Mouse (Mus musculus) layer of hippocampus, postnatal 10 days (tissue): ENCODE results near the gene Cd247. TPM values are rescaled to one million over a fixed set of nuclear protein-coding genes. Genes with fewer than 3 reads are reported as not detected.

ENCODE experiments used
- DNase-seq, 2 experiments: peaks; one replicate each; pipeline ENCODE4 v3.0.0; 2021; ENCODE audit warnings: low spot score in 2 of 2
- total RNA-seq, 2 experiments: library from RNA; stranded (reverse); gene quantifications; 2 replicates each; pipeline ENCODE4 v1.2.3; 2021

Gene Cd247
- total RNA-seq, 2 experiments from 2014 or later: 0.20 to 0.25 TPM

DNA sequence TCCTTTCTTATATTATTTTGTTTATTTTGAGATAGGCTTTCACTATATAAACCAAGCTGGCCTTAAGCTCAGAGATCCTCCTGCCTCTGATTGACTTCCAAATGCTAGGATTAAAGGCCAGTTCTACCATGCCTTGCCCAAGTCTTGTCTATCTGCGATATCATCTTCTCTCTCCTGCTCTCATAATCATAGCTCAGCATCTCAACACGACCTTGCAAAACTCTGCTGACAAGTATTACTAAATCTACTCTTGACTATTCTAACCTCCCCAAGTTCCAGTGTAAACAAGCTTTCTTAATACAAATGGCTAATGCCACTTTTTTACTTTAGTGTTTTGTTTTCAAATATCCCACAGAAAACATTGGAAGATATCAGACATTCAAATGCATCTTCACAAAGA is 119.7 kb downstream of the Cd247 start:
- DNase-seq: no peak

DNA sequence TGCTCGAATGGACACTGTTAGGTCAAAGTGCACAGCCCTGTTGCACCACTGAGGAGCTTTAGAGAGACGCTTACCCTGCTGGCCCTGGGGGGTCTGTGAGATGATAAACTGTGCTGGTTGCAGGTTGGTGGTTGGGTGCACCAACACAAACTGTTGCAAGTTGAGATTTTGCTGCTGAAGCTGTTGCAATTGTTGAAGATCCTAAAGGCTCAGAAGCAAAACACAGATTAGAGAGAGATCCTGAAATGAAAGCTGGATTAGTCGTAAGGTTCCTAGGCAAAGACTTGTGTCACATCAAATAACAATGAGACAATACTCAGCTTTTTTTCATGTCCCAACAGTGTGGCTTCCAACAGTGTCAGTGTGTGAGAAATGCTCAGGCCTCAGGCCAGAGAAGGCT is 120.3 kb downstream of the Cd247 start:
- no peak for DNase-seq

DNA sequence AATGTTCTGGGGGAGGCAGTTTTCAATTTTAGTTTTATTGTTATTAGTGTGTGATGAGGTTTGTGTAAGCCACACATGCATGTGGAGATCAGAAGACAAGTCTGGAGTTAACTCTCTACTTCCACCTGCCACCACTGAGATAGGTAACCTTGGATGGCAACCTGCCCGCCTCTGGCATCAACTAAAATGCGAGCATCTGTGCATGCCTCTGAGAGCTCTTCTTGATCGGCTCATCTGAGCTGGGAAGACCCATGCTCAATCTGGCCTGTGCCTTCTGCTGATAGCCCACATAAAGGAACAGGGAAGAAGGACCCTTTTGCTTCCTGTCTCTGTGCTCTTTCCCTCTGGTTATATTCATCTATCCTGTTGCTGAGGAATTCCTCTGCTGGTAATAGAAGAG is 121.0 kb downstream of the Cd247 start:
- no peak for DNase-seq

DNA sequence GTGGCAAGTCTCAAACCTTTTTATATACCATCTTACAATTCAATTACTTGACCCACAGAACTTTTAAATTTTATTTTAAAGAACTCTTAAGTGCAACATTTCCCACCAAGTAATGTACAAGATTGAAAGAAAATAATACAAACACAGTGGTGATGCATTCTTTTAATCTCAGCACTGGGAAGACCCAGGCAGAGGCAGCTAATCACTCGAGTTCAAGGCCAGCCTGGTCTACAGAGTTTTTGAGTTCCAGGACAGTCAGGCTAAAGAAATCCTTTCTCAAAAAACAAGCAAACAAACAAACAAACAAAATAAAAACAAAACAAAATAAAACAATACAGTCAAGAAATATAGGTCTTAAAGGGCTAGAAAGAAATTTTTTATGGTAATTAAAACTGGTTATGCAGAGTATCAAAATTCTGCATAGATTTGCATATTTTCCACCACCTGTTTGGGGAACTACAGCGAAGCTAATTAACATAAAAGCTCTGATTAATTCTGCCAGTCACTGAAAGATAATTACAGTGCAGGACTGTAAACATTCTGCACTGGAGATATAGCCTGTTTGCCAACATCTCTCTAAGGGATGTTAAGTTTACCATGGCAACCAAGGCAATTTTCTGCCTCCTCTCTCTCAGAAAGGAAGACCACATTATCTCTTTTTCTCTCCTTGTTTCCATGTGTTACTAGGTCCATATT is 125.4 kb downstream of the Cd247 start:
- no peak for DNase-seq

DNA sequence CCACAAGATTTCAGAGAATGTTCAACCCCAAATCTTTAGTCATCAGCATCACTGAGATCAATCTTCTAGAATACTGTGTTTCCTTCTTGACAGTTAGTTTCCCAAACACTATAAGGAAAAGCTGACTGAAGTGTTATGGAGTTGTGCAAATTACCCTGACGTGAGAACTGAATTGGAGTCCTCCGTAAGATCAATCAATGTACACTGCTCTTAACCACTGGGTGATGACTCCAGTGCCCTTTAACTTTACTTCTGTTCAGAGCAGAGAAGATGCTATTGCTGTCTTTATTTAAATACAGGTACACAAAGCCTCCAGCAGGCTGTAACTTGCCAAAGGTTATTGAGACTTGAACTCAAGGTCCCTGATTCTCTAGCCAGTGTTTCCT is 125.9 kb downstream of the Cd247 start:
- DNase-seq: no peak

DNA sequence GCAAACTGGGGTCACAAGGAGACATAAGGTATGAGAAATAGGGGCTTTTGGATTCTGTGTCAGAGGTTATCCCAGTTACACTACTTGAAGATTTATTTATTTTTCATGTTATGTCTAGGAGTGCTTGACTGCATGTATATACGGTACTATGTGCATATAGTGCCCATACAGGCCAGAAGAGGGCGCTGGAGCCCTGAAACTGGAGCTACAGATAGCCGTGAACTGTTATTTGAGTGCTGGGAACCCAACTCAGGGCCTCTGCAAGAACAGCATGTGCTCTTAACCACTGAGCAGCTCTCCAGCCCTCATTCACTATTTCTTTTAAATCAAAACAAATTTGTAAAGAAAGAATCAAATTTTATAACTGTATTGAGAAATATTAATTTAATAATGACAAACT is 132.5 kb downstream of the Cd247 start:
- DNase-seq: no peak

DNA sequence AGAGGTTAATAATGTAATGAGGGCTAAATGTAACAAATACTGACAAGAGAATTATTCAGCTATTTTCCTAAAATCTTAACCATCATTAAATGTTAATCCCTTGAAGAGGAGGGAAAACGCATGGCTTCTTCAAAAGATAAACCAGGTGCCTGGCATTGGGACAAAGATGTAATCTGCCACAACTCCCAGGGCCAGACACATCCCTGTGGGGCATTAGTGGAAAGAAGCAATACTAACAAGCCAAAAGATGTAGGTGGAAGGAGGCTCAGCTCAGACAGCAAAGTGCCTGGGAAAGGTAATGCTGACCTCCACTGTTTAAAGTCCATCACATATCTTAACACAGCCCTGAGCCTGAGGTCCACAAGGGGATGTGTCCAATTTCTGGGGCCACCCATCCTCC is 134.0 kb downstream of the Cd247 start:
- DNase-seq: no peak

DNA sequence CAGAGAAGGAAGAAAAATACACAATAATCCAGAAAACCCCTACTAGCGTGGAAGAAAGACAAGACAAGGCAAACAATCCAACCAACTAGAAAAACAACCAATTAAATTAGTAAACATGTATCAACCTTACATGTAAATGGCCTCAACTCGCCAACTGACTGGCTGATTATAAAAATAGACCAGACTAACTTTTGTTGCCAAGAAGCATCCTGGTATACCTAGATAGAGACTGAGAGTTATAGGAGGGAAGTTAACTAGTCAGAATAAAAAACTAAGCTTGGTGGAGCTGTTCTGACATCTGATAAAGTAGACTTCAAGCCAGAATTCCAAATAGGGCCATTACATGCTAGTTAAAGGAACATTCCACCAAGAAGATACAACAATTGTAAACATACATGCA is 136.7 kb downstream of the Cd247 start:
- DNase-seq: no peak

Other genes starting within 250 kb of the Cd247 start
- 10 to 100 TPM; 78.4 to 83.3 TPM for gene Mpzl1, start 154.1 kb upstream of the Cd247 start, total RNA-seq
- 1 to 10 TPM; 6.8 to 6.9 TPM for gene Rcsd1, start 78.9 kb upstream of the Cd247 start, total RNA-seq
- 10 to 100 TPM; 18.7 to 23.7 TPM for gene Creg1, start 24.9 kb upstream of the Cd247 start, total RNA-seq
- gene Pou2f1, start 214.0 kb downstream of the Cd247 start, total RNA-seq: 10 to 100 TPM; 18.6 to 22.2 TPM